Mouse (Mus musculus) E14TG2a.4 (cell line): ENCODE measurements at regions not wholly inside any gene's neighbourhood (a gene's known extent, or its start where the extent isn't known, plus 50 kb on each side); places are given as distances from the start of the nearest gene placed in this dataset.

Experiments used
- H3K27me3 ChIP-seq: 2 replicates; pipeline ENCODE4 v1.6.1; 2014; ENCODE audit warnings: low read length, control low read depth; ENCODE audit not compliant: insufficient read depth
- H3K36me3 ChIP-seq: 2 replicates; pipeline ENCODE4 v1.6.1; 2014; ENCODE audit warnings: low read length, control low read depth; ENCODE audit not compliant: insufficient read depth
- H3K4me1 ChIP-seq: replicated peaks from 2 replicates; pipeline ENCODE4 v1.6.1; 2014; ENCODE audit warnings: low read depth, low read length, control low read depth
- H3K4me3 ChIP-seq: replicated peaks from 2 replicates; pipeline ENCODE4 v1.5.1; 2014; ENCODE audit warnings: mild to moderate bottlenecking, low read length
- H3K9me3 ChIP-seq: 2 replicates; pipeline ENCODE4 v1.6.1; 2014; ENCODE audit warnings: low read length, control low read depth
- CTCF ChIP-seq: conservative IDR thresholded peaks from 2 replicates; pipeline ENCODE4 v1.5.1; 2014; ENCODE audit warnings: low read length
- NANOG ChIP-seq: IDR thresholded peaks from 2 replicates; pipeline ENCODE4 v1.6.1; 2014; ENCODE audit warnings: borderline replicate concordance, low read length, mixed read lengths
- POU5F1 ChIP-seq: IDR thresholded peaks from 2 replicates; pipeline ENCODE4 v1.6.1; 2014; ENCODE audit warnings: low read length, borderline replicate concordance

DNA sequence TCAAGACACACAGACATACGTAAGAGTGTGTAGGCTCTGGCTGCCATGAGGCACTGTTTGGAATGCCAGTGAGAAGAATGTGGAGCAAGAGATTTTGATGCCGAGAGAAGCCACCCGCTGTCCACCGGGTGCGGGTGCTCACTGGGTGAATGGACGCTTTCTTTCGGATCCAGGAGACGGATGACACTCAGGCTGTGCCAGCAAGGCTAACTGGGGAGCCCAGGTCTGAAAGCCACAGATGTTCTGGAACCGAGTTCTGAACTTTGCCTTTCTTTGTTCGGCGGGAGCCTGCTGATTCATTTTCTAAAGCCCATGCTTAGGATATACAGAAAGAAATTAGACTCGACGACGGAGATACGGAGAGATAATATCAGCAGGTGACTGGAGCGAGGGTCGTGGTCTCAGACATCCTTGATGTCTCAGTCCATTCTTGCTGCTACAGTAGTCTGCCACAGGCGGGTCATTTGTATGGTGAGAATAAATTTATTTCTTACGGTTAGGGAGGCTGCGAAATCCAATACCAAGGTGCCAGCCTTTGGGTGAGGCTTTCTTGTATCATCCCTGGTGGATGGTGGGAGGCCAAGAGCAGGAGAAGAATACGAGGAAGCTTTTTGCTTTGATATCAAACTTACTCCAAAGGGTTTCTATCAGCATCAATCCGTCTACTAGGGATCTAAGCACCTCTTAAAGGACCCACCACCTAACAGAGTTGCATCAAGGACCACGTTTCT, 80.4 kb upstream of the Cpm start:
- no peaks in the 10 kb centered on the region for H3K4me1 ChIP-seq
- peaks cover 6% of the 10 kb centered on the region for H3K9me3 ChIP-seq
- H3K27me3 ChIP-seq: peaks cover 6% of the 10 kb centered on the region; the same call in 1 of the 2 replicates
- no peak for TF ChIP-seq NANOG
- TF ChIP-seq POU5F1: no peak
- TF ChIP-seq CTCF: no peak
- no peaks in the 10 kb centered on the region for H3K36me3 ChIP-seq
- H3K4me3 ChIP-seq: no peak overlapping the region

DNA sequence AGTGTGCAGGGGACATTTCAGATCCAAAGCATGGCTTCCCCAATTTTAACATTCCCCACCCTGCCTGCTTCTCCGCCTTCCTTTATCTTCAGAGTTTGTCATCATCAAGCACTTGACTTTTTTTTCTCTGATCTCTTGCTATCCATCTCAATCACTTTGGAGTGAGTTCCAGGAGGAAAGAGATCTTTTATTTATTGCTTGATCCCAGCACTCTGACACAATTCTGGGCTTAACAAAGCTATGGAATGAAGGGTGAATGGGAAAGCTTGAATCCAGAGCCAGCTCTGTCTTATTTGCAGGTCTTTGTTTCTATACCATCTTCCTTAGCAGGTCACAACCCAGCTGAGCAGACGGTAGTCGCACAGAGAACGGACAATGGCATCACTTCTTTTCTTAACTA, 81.0 kb upstream of the Cpm start:
- TF ChIP-seq POU5F1 (no peak), CTCF (no peak), NANOG (no peak)
- Histone ChIP-seq H3K4me1 (no peaks in the 10 kb centered on the region), H3K4me3 (no peak overlapping the region), H3K9me3 (peaks cover 6% of the 10 kb centered on the region), H3K27me3 (peaks cover 10% of the 10 kb centered on the region; the same call in 1 of the 2 replicates), H3K36me3 (no peaks in the 10 kb centered on the region)

DNA sequence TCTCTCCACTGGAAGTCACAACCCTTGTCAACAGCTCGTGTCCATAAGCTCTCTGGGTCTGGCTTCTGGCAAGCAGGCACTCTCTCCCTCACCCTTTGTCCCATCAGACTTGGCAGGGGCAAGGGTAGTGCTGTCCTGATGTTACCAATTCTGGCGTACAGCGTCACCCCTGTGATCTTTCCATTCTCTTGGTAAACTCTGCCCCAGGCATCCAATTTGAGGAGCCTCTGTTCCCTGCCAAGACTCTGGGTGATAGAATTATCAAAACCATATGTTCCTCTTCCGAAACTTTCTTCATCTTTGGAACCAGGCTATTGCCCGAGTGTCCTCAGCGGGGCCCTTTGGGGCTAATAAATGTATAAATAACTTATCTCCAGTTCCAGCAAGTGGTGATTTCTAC, 82.0 kb upstream of the Cpm start:
- Histone ChIP-seq H3K4me3 (no peak overlapping the region), H3K4me1 (no peaks in the 10 kb centered on the region), H3K9me3 (peaks cover 6% of the 10 kb centered on the region), H3K27me3 (peaks cover 10% of the 10 kb centered on the region; the same call in 1 of the 2 replicates), H3K36me3 (no peaks in the 10 kb centered on the region)
- no peak for TF ChIP-seq CTCF
- TF ChIP-seq POU5F1: no peak
- no peak for TF ChIP-seq NANOG

DNA sequence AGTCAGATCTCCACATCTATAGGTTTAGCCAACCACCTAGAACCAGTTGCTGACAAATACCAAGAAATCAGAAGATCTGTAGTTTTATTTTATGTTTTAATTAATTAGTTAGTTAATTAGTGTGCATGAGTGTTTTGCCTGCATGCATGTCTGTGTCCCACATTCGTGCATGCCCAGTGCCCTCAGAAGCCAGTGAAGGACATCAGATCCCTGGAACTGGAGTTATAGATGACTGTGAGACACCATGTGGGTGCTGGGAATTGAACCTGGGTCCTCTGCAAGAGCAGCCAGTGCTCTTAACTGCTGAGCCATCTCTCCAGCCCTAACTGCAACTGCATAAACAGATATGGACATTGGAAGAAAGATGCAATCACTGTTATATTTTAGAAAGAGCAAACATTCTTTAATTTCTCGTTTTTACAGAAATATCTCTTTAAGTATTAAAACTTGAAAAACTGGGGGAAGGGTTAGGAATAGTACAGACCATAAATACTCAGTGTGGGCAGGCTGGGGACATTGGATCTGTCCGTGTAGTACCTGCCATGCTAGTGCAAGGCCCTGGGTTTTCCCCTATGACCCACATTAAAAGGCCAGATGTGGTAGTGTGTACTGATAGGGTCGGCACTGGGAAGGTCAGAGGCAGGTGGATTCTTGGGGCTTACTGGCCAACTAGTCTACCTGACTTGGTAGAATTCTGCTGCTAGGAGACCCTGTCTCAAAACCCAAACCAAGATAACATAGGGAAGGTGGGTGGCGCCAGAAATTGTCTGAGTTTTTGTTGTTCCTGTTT, 83.3 kb upstream of the Cpm start:
- TF ChIP-seq NANOG: no peak
- TF ChIP-seq POU5F1: no peak
- TF ChIP-seq CTCF: no peak
- H3K9me3 ChIP-seq: no peaks in the 10 kb centered on the region
- H3K4me1 ChIP-seq: no peaks in the 10 kb centered on the region
- no peak overlapping the region for H3K4me3 ChIP-seq
- H3K27me3 ChIP-seq: peaks cover 10% of the 10 kb centered on the region; the same call in 1 of the 2 replicates
- no peaks in the 10 kb centered on the region for H3K36me3 ChIP-seq

DNA sequence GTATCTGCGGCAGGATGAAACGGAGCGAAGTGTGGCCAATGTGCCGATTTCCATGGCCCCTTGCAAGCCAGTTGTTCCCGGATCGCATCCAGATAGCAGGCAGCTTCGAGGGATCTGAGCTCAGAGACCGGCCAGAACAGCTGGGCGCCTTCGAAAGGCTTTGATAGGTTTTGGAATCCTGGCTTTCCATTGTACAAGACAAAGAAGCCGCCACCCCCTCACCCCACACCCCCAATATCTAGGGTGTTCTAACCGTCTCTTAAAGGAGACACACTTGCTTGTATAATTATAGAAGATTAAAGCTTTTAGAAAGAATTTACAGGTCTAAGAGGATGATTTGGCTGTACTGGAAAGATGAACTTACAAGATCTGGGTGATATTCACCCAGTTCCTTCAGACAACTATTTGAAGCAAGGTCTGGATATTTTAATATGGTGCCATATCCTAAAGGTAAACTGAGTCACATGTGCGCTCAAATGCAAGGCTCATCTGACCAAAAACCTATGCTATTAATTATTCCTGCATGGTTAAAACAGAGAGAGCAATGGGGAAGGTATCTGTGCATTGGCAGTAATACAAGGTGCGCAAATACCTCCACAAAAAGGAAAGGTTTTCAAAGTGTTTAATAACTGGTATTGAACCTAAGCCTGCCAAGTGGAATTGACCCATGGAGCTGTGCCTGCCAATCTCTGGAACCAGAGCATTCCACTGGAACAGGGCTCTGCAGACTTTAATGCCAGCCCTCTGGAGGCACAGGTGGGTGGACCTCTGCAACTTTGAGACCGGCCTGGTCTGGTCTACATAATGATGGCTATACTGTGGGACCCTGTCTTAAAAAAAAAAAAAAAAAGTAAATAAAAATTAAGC, 84.4 kb upstream of the Cpm start:
- no peaks in the 10 kb centered on the region for H3K36me3 ChIP-seq
- TF ChIP-seq POU5F1: no peak
- no peak for TF ChIP-seq NANOG
- TF ChIP-seq CTCF: no peak
- peaks cover 10% of the 10 kb centered on the region; the same call in 1 of the 2 replicates for H3K27me3 ChIP-seq
- H3K9me3 ChIP-seq: no peaks in the 10 kb centered on the region
- H3K4me1 ChIP-seq: no peaks in the 10 kb centered on the region
- H3K4me3 ChIP-seq: no peak overlapping the region

DNA sequence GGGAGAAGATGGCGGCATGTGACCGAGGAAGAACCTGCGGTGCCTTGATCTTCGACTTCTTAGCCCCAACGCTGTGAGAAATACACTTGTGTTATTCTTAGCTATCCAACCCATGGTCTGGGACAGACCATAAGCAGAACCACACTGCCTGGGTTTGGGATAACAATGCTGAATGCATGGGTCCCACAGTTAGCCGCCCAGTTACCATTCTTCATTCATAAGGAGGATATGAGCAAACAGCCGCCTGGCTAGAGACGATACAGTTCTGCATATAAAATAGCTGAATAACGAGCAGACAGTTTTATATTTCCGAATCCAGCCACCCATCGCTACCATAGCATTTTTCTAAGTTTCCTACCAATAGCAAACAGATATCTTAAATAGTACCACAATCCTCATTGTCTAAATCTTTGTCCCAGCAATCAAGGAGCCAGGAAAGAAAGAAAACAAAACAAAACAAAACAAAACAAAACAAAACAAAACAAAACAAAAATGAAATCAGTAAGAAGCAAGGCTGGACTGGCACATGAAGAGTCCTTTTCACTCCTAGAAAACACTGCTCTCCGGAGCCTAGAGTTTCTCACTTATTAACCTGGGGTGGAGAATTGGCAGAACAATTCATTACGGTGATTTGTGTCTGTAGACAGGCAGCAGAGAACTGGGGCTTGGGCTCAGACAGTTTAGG, 85.2 kb upstream of the Cpm start:
- H3K4me1 ChIP-seq: no peaks in the 10 kb centered on the region
- no peaks in the 10 kb centered on the region for H3K36me3 ChIP-seq
- TF ChIP-seq CTCF: no peak
- TF ChIP-seq POU5F1: no peak
- TF ChIP-seq NANOG: no peak
- no peaks in the 10 kb centered on the region for H3K9me3 ChIP-seq
- peaks cover 10% of the 10 kb centered on the region; the same call in 1 of the 2 replicates for H3K27me3 ChIP-seq
- H3K4me3 ChIP-seq: no peak overlapping the region

DNA sequence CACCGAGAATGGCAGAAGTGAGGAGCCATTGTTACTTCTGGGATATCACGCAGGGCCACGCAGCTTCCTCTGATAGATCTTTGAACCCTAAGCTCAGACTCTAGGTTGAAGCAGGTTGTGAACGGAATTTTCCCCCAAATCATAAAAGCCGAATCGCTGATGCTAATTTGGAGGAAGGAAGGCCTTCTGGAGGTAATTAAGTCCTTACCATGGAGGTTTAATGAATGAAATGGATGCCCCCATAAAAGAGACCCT, 85.7 kb upstream of the Cpm start:
- Histone ChIP-seq H3K27me3 (peaks cover 10% of the 10 kb centered on the region; the same call in 1 of the 2 replicates), H3K4me3 (no peak overlapping the region), H3K36me3 (no peaks in the 10 kb centered on the region), H3K9me3 (no peaks in the 10 kb centered on the region), H3K4me1 (no peaks in the 10 kb centered on the region)
- TF ChIP-seq NANOG: no peak
- no peak for TF ChIP-seq CTCF
- TF ChIP-seq POU5F1: no peak

DNA sequence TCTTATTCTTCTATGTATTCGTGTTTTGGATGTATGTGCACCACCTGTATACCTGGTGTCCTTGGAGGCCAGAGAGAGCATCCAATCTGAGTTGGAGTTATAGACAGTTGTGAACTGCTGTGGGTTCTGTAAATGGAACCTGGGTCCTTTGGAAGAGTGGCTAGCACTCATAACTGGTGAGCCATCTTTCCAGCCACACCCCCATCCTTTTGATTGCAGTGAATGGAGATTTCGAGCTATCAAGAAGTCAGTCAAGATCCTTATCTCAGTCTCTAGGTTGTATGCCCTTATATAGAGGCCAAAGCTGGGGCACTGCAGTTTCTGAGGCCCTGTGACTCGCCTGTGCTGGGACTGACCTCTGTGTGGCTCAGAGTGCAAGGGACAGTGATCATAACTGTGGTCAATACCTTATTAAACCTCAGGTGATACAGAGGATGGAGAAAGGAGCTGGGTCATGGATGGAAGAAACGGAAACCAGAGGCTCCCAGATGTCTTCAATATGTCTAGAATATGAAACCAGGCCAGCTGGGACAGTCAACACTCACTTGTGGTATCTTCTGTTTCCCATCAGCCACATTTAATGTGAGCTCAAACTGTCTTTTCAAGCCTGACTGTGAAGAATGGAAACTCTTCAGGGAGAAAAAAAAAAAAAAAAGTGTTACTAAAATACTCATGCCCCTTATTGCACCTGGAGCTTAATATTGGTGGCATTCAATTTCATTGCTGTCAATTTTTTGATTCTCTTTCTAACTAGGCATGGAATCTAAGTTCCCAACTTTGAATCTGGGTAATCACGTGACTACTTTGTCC, 86.2 kb upstream of the Cpm start:
- Histone ChIP-seq H3K4me1 (no peaks in the 10 kb centered on the region), H3K9me3 (no peaks in the 10 kb centered on the region), H3K27me3 (peaks cover 10% of the 10 kb centered on the region; the same call in 1 of the 2 replicates), H3K4me3 (no peak overlapping the region), H3K36me3 (no peaks in the 10 kb centered on the region)
- TF ChIP-seq NANOG (no peak), POU5F1 (no peak), CTCF (no peak)
